Mouse (Mus musculus): ENCODE data around the gene Ccdc149. TPM values are rescaled to one million over a fixed set of nuclear protein-coding genes. Genes with fewer than 3 reads are reported as not detected.

Ccdc149 gene
- polyA plus RNA-seq, 1 experiment from 2014 or later = 0.89 TPM

- TF ChIP-seq EP300 (IDR thresholded peaks at IDR 0.05; ENCODE audit: low read depth) (no peak), CTCF (IDR thresholded peaks at IDR 0.05; ENCODE audit: low read depth) (no peak)
- Histone ChIP-seq H3K4me3 (ENCODE audit: low read depth, low read length) (no peak overlapping the region), H3K4me1 (ENCODE audit: insufficient read depth) (no peaks in the 10 kb centered on the region), H3K4me2 (ENCODE audit: low read depth, low read length) (no peak overlapping the region), H3K27ac (ENCODE audit: low read depth) (no peak overlapping the region), H3K9ac (replicated peaks) (no peak overlapping the region), H3K36me3 (replicated peaks; ENCODE audit: insufficient read depth, low read length) (0 out of 2 replicates have a peak, but pooled peaks cover 3% of the 10 kb centered on the region), H3K9me3 (ENCODE audit: low read length) (no peaks in the 10 kb centered on the region), H3K27me3 (ENCODE audit: insufficient read depth, low read length) (no peaks in the 10 kb centered on the region)
- ATAC-seq = no peak
- 82% methylated on average over 9 of the region's 9 CpGs for WGBS (ENCODE audit: insufficient replicate concordance)
- DNase-seq = no peak
Measured at GRCm38 (mm10) chr5:52375847-52376246, 95.5 kb downstream of the Ccdc149 start.

- ATAC-seq = no peak
- Histone ChIP-seq H3K9ac (replicated peaks) (no peak overlapping the region), H3K27me3 (ENCODE audit: insufficient read depth, low read length) (0 out of 2 replicates have a peak, but pooled peaks cover 3% of the 10 kb centered on the region), H3K36me3 (replicated peaks; ENCODE audit: insufficient read depth, low read length) (0 out of 2 replicates have a peak, but pooled peaks cover under 1% of the 10 kb centered on the region), H3K27ac (ENCODE audit: low read depth) (no peak overlapping the region), H3K4me2 (ENCODE audit: low read depth, low read length) (no peak overlapping the region), H3K4me3 (ENCODE audit: low read depth, low read length) (no peak overlapping the region), H3K4me1 (ENCODE audit: insufficient read depth) (no peaks in the 10 kb centered on the region), H3K9me3 (ENCODE audit: low read length) (no peaks in the 10 kb centered on the region)
- WGBS (ENCODE audit: insufficient replicate concordance) = 83% methylated on average over 6 of the region's 6 CpGs
- no peak for DNase-seq
- TF ChIP-seq CTCF (IDR thresholded peaks at IDR 0.05; ENCODE audit: low read depth) (no peak), EP300 (IDR thresholded peaks at IDR 0.05; ENCODE audit: low read depth) (no peak)
Measured at GRCm38 (mm10) chr5:52370901-52371300, 100.4 kb downstream of the Ccdc149 start.

DNA sequence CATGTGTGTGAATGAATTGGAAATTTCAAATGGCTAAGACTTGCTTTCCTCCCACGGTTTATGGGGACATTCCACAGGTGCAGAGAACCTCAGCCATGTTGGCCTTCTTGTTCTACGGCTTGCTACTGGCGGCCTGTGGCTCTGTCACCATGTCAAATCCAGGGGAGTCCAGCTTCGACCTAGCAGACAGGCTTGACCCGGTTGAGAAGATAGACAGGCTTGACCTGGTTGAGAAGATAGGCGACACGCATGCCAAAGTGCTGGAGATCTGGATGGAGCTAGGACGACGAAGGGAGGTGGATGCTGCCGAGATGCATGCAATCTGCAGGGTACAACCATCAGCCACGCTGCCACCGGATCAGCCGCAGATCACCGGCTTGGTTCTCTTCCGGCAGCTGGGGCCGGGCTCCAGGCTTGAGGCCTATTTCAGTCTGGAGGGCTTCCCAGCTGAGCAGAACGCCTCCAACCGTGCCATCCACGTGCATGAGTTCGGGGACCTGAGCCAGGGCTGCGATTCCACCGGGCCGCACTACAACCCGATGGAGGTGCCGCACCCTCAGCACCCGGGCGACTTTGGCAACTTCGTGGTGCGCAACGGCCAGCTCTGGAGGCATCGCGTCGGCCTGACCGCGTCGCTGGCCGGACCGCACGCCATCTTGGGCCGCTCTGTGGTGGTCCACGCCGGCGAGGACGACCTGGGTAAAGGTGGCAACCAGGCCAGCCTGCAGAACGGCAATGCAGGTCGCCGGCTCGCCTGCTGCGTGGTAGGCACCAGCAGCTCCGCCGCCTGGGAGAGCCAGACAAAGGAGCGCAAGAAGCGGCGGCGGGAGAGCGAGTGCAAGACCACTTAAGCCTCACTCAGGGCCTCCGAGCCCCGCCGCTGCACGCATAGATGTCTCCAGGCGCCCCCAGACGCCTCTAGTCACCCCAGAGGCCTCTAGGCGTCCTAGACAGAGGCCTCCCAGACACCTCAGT, 103.2 kb downstream of the Ccdc149 start:
- TF ChIP-seq CTCF (IDR thresholded peaks at IDR 0.05; ENCODE audit: low read depth) (no peak), EP300 (IDR thresholded peaks at IDR 0.05; ENCODE audit: low read depth) (no peak)
- Histone ChIP-seq H3K4me2 (ENCODE audit: low read depth, low read length) (no peak overlapping the region), H3K9ac (replicated peaks) (no peak overlapping the region), H3K4me3 (ENCODE audit: low read depth, low read length) (no peak overlapping the region), H3K9me3 (ENCODE audit: low read length) (no peaks in the 10 kb centered on the region), H3K4me1 (ENCODE audit: insufficient read depth) (no peaks in the 10 kb centered on the region), H3K27ac (ENCODE audit: low read depth) (no peak overlapping the region), H3K36me3 (replicated peaks; ENCODE audit: insufficient read depth, low read length) (no peaks in the 10 kb centered on the region), H3K27me3 (ENCODE audit: insufficient read depth, low read length) (0 out of 2 replicates have a peak, but pooled peaks cover 3% of the 10 kb centered on the region)
- WGBS (ENCODE audit: insufficient replicate concordance) = 56% methylated on average over 52 of the region's 63 CpGs
- ATAC-seq = no peak
- DNase-seq = no peak

- no peak for ATAC-seq
- Histone ChIP-seq H3K4me3 (ENCODE audit: low read depth, low read length) (no peak overlapping the region), H3K9me3 (ENCODE audit: low read length) (no peaks in the 10 kb centered on the region), H3K4me2 (ENCODE audit: low read depth, low read length) (no peak overlapping the region), H3K27me3 (ENCODE audit: insufficient read depth, low read length) (0 out of 2 replicates have a peak, but pooled peaks cover 3% of the 10 kb centered on the region), H3K9ac (replicated peaks) (no peak overlapping the region), H3K4me1 (ENCODE audit: insufficient read depth) (no peaks in the 10 kb centered on the region), H3K27ac (ENCODE audit: low read depth) (no peak overlapping the region), H3K36me3 (replicated peaks; ENCODE audit: insufficient read depth, low read length) (no peaks in the 10 kb centered on the region)
- no peak for DNase-seq
- 49% methylated on average over 2 of the region's 2 CpGs for WGBS (ENCODE audit: insufficient replicate concordance)
- TF ChIP-seq EP300 (IDR thresholded peaks at IDR 0.05; ENCODE audit: low read depth) = no peak
Measured at GRCm38 (mm10) chr5:52366661-52367060, 104.7 kb downstream of the Ccdc149 start.

- WGBS (ENCODE audit: insufficient replicate concordance) = 78% methylated on average over 5 of the region's 5 CpGs
- H3K9me3 ChIP-seq (ENCODE audit: low read length) = no peaks in the 10 kb centered on the region
- no peak overlapping the region for H3K4me3 ChIP-seq (ENCODE audit: low read depth, low read length)
- 0 out of 2 replicates have a peak, but pooled peaks cover 3% of the 10 kb centered on the region for H3K27me3 ChIP-seq (ENCODE audit: insufficient read depth, low read length)
- no peak overlapping the region for H3K9ac ChIP-seq (replicated peaks)
- H3K4me1 ChIP-seq (ENCODE audit: insufficient read depth) = no peaks in the 10 kb centered on the region
- 0 out of 2 replicates have a peak overlapping the region, but pooled peaks have one; percentile 18 for H3K4me2 ChIP-seq (ENCODE audit: low read depth, low read length)
- no peak for DNase-seq
- no peaks in the 10 kb centered on the region for H3K36me3 ChIP-seq (replicated peaks; ENCODE audit: insufficient read depth, low read length)
- no peak for ATAC-seq
- TF ChIP-seq EP300 (IDR thresholded peaks at IDR 0.05; ENCODE audit: low read depth) = no peak
- TF ChIP-seq CTCF (IDR thresholded peaks at IDR 0.05; ENCODE audit: low read depth) = no peak
- no peak overlapping the region for H3K27ac ChIP-seq (ENCODE audit: low read depth)
Measured at GRCm38 (mm10) chr5:52365930-52366329, 105.4 kb downstream of the Ccdc149 start.

DNA sequence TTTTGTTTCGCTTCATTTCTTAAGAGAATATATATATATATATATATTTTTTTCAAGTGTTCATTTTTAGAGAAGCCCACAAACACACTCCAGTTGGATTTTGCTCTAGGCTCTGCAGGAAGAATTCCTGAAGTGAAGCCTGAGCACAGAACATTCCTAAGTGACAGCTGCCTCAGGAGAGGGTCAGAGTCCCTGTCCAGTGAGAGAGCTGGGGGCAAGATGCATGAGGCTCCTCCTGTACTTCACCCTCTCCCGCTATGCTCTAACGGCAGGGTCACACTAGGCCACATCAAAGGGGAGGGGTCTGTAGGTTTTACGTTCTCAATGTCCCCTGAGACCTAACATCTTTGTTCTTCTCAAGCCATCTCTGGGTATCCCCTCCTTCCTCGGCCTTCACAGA, 106.8 kb downstream of the Ccdc149 start:
- Histone ChIP-seq H3K9me3 (ENCODE audit: low read length) (no peaks in the 10 kb centered on the region), H3K27me3 (ENCODE audit: insufficient read depth, low read length) (0 out of 2 replicates have a peak, but pooled peaks cover 3% of the 10 kb centered on the region), H3K27ac (ENCODE audit: low read depth) (no peak overlapping the region), H3K9ac (replicated peaks) (no peak overlapping the region), H3K4me1 (ENCODE audit: insufficient read depth) (no peaks in the 10 kb centered on the region), H3K36me3 (replicated peaks; ENCODE audit: insufficient read depth, low read length) (no peaks in the 10 kb centered on the region), H3K4me2 (ENCODE audit: low read depth, low read length) (no peak overlapping the region), H3K4me3 (ENCODE audit: low read depth, low read length) (peak overlapping the region; percentile 10; the same call in 1 of the 2 replicates)
- TF ChIP-seq EP300 (IDR thresholded peaks at IDR 0.05; ENCODE audit: low read depth) (no peak), CTCF (IDR thresholded peaks at IDR 0.05; ENCODE audit: low read depth) (no peak)
- ATAC-seq = no peak
- WGBS (ENCODE audit: insufficient replicate concordance) = 63% methylated on average over 5 of the region's 5 CpGs
- no peak for DNase-seq

All from liver, postnatal 0 days (tissue).